Mouse (Mus musculus) spleen, adult 18-20 months (tissue): ENCODE results near the gene Magi1.
A peak's percentile ranks its signal among the peaks of the same experiment; 100 is the strongest.

Experiments used
- DNase-seq, 2 experiments: peaks; one replicate each; pipeline ENCODE4 v3.0.0; 2022; ENCODE audit warnings: mixed read lengths in 2 of 2

The Magi1 gene

DNA sequence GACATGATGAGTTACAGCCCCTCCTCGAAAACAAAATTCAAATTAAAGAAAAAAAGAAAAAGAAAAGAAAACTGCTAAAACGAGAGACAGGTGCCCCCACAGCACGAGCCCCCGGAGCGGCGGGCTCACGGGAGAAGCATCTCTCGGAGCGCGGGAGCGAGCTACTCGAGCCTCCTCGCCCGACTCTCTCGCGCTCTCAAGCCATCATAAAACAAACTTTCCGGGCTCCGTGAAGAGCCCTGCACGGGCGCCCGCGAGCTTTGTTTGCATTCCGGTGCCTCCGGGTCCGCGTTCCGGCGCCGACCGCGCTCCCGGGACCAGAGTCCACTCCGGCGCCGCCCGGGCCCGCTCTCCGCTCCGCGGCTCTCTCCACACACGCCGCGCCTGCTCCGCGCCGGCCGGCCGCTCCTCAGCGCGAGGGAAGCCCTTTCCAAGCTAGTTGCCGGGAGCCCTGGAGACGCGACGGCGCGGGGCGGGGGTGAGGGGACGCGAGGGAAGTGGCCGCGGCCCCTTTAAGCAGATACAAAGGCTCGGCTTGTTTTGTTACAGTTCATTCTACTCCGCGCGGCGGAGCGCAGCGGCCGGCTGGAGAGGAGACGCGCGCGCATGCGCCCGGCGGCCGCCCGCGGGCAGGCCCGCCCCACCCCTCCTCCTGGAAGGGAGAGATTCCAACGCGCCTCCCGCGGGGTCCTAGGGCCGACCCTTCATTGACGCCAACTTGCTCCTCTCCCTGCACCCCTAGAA lies at the start of gene Magi1:
TSS of gene Magi1 (minus strand) at position 600 of the 744 bp plus-strand sequence.
- peak; percentile 52 to 53 for DNase-seq

DNA sequence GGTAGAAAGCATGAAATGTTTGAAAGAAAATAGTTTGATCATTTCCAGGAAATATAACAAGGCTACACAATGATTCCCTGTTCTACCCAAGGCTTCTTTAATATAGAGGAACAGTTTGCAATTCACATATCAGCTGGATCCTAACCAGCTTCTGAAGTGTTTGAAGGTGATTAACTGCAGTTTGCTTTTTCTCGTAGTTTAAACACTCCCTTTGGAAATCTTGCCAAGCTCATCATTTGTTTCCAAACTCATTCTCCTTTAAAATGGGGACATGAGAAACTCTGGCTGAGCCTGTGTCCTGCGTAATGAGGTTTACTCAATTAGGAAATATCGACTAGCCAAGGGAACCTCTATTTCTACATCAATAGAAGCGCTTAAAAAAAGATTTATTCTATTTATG lies 43.4 kb upstream of the Magi1 start:
- DNase-seq = no peak

DNA sequence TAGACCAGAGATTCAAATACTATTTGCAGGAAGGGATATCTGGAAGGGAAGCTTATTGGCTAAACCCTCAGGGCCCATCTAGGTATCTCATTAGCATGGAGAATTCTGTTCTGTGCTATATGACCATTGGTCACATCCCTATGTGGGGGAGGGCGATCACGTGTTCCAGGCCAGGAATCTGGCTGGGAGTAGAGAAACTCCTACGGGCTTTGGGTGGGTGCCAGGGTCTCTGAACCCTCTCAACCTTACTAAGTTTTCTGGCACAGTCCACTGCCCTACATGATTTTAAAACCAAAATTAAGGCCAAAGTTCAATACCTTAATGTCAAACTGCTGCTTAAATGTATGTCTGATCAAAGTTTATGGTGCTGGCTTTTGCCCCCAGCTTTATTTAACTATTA lies 33.2 kb upstream of the Magi1 start:
- no peak for DNase-seq

DNA sequence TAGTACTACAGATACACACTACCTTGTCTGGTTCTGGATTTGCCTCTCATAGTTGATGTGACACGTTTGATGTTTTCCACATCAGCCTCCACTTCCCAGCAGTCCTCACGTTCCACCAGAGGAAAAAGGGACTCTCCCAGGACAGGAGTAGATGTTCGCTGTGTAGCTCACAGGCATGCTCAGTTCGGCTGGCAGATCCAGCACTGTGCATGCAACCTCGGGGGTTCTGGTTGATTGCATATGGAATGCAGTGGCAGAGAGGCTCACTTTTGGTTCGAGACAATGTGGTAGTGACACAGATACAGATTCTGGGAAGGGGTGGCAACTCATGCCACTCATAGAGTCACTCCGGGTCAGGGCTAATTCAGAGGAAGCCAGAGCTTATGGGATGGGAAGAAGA lies 28.6 kb upstream of the Magi1 start:
- no peak for DNase-seq

DNA sequence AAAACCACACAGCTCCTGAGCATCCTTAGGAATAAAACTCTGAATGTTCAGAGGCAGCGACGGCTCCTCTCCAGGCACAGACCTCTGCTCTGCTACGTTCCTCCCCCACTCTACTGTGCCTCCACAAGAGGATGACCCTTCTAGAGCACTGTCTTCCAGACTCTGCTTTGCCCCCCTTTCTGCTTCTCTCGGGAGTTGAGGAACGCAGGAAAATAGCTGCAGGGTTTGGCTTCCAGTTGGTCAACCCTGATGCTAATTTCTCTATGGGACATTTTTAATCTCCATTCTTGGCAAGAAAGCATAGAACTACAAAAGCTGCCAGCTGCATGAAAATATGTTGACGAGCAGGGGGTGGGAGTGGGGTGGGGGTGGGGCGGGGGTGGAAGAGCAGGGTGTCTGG lies 24.8 kb upstream of the Magi1 start:
- DNase-seq = no peak

DNA sequence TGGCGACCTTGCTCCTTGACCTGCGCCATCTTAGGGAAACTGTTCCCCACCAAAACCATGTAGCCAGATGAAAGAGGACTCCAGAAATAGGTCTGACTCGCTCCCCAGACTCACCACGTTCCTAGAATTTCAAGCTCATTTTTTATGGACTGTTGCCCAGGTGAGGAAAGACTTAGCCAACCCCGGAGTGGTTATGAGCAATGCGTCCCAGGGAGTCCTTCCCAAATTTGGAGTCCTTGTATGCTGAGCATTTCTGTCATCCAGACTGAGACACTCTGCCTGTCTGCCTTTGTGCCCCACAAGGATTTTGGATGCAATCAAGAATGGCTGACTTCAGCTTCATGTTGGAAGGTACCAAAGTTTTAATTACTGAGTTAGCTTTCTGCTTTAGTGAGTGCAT lies 19.8 kb upstream of the Magi1 start:
- DNase-seq = no peak

DNA sequence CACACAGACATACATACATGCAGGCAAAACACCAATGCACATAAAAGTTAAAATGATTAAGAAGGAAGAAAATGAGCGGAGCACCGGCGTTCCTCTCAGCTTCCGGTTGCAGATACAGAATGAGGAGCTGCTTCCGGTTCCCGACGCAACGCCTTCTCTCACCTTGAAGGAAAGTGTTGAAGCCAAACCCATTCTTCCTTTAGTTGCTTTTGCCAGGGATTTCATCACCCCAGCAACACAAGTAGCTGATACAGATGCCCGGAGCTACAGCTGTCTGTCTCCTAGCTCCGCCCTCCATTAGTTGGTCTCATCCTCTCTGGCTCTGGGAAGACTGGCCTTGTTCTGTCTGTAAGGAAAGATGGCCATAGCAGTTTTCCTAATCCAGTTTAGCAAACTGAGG lies 18.1 kb upstream of the Magi1 start:
- no peak for DNase-seq

DNA sequence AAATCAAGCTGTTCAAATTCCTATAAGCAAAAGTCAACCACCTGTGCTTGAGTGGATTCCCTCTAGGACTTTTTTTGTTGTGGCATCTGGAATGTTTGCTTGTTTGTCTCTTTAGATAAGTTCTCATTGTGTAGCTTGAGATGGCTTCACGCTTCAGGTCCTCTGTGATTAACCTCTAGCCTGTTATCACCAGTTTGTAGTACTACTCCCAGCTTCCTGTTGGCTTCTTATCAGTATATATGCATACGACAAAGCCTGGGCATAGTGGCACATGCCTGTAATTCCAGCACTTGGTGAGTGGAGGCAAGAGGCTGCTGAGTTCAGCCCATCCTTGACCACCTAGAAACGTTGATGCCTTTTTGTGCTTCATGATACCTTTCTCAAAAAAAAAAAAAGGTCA lies 16.8 kb upstream of the Magi1 start:
- no peak for DNase-seq

DNA sequence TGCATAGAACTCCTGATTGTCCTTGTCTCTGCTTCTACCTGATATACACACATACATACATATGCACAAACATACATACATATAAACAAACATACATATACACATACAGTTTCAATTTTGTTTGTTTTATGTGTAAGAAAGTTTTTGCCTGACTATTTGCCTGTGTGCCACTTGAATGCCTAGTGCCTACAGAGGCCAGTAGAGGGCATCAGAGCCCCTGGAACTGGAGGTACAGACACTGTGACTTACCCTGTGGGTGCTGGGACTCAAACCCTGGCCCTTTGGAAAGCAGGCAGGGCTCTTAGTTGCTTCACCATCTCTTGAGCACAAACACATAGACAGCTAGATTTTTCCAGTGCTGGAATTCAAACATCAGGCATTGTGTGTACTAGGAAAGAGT lies 3.7 kb upstream of the Magi1 start:
- DNase-seq = no peak

DNA sequence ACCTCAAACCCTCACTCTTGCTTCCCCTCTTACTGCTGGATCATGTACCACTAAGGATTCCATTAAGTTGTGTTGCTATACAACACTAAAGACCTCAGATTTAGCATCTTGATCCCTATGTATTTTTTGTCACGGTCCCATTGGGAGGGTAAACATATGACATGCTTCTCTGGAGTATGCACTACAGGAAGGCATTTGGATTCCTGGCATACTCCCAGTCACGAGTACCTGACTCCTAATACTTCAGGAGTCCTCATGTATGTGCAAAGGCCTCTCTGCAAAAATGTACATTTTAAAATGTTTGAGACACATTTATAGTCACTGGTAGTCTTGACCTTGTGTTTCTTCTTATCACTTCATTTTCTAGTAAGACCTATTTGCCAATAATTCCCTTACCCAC lies 2.8 kb upstream of the Magi1 start:
- DNase-seq = no peak

DNA sequence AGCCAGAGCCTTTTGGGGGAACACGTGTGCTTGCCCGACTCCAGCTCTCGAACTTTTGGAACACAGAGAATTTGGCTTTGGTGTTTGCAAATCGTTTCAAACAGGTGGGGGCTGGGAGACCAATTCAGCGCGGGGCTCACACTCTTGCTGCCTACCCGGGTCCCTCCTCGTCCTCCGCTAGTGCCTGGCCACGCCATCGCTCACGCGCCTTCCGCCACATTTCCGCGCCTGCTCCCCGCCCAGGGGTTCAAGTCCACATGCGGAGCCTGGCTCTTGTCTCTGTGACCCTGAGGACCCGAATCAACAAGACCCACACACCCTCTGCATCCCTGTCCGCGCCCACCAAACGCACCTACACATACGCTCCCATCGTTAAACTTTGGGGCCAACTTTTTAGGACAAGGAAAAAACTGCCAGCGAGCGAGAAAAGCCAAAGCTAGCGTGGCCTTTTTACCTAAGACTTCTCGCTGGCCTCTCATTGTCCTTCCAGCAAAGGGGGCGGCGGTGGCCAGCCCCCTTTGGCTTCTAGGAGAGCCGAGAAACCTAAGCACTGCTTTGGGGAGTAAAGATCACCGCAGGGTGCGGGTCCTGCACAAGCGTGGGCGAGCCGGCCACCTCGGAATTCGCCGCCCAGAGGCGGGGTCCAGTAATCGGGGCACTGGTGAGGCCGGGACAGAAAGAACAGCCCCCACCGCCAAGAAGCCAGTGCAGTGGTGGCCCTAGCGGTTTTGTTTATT lies 540 bp upstream of the Magi1 start:
- peak; percentile 7 to 8 for DNase-seq

DNA sequence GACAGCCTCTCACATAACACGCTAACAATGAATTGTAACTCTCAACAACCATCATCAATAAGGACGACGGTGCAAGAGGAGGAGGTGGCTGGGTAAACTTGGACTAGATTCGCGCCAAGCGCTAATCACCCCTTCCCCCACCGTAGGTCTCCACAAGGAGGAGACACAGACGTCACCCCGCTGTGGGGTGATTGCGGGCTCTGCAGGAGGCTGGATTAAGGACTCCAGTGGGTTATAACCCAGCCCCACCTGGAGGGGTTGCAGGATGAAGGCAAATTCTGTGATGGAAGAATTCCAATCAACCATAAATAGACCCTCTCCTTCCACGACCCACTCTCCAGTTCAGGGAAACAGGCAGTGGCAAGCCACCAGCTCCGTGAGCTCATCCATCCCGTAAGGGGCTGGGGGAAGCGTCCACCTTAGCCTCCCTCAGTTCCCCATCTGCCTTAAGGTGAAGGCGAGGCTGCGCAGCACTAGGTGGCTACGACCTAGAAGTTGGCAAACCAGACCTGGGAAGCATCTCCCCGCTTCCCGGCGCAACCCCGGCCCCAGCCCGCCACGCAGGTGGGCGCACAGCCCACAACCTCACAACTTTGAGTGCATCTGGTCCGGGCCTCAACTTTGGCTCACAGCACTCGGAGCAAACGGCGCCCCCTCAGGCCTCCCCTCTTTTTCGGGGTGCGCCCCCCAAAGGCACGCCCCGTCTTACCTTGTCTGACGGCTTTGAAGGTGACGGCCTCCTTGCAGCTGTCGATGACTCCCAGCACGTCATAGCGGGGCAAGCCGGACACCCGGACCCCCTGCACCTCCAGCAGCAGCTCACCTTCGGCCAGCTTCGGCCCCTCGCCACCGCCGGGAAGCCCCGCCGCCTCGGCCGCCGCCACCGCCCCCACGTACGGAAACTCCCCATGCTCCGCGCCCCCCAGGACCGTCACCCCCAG lies 1.1 kb downstream of the Magi1 start:
- no peak for DNase-seq

DNA sequence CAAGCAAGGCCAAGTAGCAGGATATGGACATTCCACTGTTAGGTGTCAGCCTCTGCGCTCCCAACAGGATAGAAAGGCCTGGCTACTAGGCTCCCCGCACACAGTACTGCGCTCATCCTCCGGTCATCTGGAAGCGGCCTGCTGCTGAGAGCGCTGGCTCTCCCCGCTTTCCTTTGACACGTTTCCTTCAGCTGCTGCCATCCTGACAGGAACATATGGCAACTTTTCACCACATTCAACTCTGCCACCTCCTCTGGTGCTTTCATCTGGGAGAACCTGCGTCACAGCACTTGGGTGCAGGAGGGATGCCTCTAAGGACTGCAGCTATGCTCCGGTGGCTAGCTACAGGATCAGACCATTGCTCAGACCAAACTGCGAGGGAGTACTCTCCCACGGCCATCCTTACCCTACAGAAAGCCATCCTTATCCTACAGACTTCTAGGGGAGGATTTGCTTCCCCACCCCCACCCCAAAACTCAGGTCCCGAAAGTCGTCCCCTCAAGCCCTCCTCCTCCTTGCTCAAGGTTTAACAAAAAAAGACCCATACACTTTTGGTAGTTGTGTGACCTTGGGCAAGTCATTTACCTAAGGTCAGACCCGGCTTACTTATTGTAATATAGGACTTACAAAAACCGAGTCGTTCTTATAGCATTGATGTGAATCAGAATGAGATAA lies 2.0 kb downstream of the Magi1 start:
- no peak for DNase-seq

DNA sequence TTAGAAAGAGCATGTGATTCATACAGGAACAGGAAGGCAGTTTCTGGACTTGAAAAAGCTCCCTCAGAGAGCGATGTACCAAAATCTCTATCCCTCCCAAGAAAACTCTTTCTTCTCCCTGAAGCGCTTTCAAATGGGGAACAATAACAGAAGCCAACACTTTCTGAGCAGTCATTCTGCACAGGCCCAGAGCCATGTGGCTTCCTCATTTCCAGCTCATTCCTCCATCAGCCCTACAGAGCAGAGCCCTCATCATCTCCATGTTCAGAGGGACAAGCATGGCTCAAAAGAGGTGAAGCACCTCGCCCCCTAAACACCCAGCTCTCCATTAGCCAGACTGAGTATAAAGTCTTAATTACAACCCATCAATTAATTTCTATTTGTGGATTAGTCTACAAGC lies 9.8 kb downstream of the Magi1 start:
- DNase-seq = no peak

DNA sequence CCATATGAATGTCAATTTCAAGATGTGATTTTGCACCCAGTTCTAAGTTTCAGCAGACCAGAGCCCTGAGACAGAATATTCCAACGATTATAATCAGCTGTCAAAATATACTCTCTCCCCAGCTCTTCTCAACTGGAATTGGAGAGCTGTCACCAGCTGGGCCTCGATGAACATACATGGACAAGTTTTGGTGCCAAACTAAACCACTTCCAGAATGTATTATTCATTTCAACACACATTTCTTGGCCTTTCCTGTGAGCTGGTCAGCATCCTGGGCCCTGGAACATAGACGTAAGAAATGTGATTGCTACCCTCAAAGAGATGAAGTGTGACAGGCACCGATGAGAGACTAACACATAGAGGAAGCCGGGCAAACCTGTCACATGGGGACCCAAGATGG lies 13.7 kb downstream of the Magi1 start:
- no peak for DNase-seq

DNA sequence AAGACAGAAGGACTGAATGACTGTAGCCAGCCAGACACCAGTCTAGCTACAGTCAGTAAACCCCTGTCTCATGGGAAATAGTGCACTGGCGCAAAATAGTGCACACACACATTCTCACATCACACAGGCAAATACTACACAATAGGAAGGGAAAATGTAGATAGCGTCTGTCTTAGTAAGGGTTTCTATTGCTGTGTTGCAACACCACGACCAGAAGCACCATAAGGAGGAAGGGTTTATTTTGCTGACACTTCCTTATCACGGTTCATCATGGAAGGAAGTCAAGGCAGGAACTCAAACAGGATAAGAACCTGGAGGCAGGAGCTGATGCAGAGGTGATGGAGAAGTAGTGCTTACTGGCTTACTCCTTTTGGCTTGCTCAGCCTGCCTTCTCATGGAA lies 14.5 kb downstream of the Magi1 start:
- no peak for DNase-seq

DNA sequence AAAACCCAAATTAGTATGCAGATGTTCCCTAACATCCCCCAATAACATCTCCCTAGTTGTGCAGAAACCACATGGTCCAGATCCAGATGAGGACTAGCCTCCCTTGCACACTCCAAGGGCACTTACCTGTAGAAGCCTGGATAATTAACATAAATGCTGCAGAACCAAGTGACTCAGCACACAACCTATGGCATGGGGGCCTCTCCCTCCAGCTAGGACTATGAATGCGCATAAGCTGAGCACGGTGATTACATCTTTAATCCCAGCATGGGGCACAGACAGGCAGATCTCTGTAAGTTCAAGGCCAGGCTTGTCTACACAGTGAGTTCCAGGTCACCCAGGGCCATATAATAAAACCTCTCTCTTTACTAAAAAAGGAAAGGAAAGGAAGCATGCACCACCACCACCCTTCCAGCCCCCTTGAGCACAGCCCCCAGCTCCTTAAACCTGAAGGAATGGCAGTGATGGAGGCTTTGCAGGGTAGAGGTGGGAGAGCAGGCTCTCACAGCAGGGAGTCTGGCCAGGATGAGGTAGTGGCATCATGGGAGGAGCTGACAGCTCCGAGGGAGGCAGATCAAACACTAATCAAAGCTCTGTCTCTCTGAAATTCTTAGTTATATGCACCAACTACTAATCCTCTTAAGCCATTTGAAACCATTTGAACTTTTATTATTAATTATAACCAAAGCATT lies 18.3 kb downstream of the Magi1 start:
- no peak for DNase-seq

DNA sequence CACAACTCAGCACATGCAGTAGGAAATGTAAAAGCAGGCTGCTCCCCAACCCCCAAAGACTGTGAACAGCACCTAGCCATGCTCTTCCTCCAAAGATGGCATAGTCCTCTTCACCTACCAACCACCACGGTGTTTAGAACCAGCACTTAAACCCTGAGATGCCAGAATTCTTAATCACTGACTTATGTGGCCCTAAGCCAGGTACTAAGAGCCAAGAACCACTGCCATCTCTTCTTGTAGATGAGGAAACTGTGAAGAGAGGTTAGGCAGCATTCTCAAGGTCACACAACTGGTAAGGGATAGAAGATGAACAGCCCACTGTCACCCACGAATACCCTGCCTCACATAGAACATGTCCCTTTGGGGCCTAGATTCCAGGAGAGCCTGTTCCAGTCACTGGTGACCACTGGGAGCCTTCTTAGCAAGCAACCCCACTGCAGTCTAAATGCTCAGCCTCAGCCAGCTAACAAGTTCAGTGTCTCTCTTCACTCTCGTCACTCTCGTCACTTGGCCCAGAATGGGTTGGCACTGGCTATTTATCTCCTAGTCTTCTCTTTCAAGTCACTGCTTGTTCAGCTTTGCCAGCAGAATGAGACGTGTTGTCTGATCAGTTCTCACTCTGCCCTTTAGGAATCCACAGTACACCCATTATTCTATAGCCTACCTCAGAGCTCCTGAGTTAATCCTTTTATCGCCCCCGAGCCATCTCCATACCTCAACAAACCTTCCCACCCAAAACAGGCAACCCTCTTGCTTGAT lies 19.4 kb downstream of the Magi1 start:
- DNase-seq = no peak

DNA sequence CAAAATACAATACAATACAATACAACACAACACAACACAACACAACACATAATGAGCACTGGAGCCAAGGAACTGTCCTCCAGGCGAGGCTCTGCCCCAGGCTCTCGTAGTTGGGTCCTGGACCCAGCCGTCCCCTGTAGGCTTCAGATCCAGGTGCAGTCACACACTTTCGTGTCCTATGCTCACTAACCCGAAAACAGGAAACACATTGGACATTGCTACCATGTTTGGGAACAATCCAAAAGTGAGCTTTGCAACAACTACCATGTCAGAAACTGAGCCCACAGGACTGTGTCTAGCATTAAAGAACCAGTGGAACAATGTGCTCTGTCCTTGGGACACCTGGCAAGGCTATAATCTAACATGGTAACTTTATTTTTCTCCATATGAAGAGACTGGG lies 22.9 kb downstream of the Magi1 start:
- DNase-seq = no peak

DNA sequence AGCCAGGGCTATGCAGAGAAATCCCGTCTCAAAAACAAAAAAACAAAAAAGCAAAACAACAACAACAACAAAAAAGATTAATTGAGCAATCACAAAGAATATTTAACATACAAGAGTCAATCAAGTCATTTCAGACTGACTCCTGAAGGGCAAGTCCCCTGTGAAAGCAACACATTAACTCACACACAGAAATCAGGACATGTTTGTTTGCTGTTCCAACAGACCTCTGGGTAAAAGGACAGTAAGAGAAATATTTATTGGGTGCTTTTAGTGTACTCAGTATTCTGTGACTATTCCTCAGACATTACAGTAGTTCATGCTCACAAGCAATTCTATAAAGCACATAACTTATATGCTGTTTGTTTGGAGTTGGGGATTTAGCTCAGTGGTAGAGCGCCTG lies 23.7 kb downstream of the Magi1 start:
- no peak for DNase-seq

DNA sequence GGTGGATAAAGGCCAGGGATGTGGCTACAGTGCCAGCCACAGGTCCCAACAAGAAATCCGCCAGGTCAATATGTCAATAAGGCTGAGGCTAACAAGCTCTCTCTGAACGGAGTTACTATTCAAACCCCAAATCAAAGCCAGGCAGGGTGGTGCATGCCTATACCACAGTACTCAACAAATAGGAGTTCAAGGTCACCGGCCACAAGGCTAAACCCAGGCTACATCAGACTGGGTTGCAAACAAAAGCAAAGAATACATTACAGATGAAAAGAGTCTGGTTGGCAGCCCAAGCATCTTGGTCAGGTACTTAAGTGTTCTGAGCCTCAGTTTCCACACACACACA lies 25.9 kb downstream of the Magi1 start:
- DNase-seq = no peak
